Mouse (Mus musculus) CH12.LX (cell line): ENCODE data around the gene Kdelr2. TPM values are rescaled to one million over a fixed set of nuclear protein-coding genes. Genes with fewer than 3 reads are reported as not detected.

Source experiments
- DNase-seq: peaks from one replicate; pipeline ENCODE4 v3.0.0-alpha.2; 2013; ENCODE audit errors: extremely low read depth
- H3K27ac ChIP-seq: 2 replicates; pipeline ENCODE4 v1.5.1; 2012; ENCODE audit warnings: low read depth, mild to moderate bottlenecking, control low read depth, moderate library complexity; ENCODE audit not compliant: insufficient read depth
- H3K27me3 ChIP-seq: replicated peaks from 2 replicates; pipeline ENCODE3; 2012; ENCODE audit warnings: inconsistent platforms
- H3K36me3 ChIP-seq, 2 experiments: replicated peaks in 1 of 2; 2 replicates each; pipeline versions ENCODE3 to v1.6.1; 2012; ENCODE audit warnings: inconsistent platforms in 1 of 2, low read length in 1 of 2, mild to moderate bottlenecking in 1 of 2, mixed read lengths in 1 of 2, moderate library complexity in 1 of 2; ENCODE audit not compliant: control insufficient read depth in 1 of 2, insufficient read depth in 1 of 2
- H3K4me1 ChIP-seq, 2 experiments: 2 replicates each; pipeline ENCODE4 v1.6.1; 2012; ENCODE audit warnings: inconsistent platforms in 1 of 2, moderate library complexity in 1 of 2; ENCODE audit not compliant: insufficient read depth in 2 of 2, control insufficient read depth in 1 of 2
- H3K4me2 ChIP-seq: 2 replicates; pipeline ENCODE4 v1.6.1; 2012; ENCODE audit warnings: low read depth, mild to moderate bottlenecking, control low read depth; ENCODE audit not compliant: poor library complexity, insufficient read depth, severe bottlenecking
- H3K4me3 ChIP-seq, 3 experiments: fragments of 150-350 bp in 1 of 3; sonication (generic) in 1 of 3; replicated peaks in 1 of 3; 2 replicates each; pipeline versions ENCODE3 to v1.5.1; 2011 to 2012; ENCODE audit warnings: low read depth in 2 of 3, low read length in 2 of 3, mild to moderate bottlenecking in 2 of 3, moderate library complexity in 2 of 3, control low read depth in 1 of 3, improper control_type of control experiment in 1 of 3, inconsistent platforms in 1 of 3, mixed read lengths in 1 of 3; ENCODE audit not compliant: poor library complexity in 1 of 3
- H3K79me2 ChIP-seq: replicated peaks from 2 replicates; pipeline ENCODE4 v1.6.1; 2012; ENCODE audit warnings: mild to moderate bottlenecking, moderate library complexity; ENCODE audit not compliant: control insufficient read depth, poor library complexity, insufficient read depth, severe bottlenecking; ENCODE audit errors: extremely low read depth
- H3K9ac ChIP-seq: 2 replicates; pipeline ENCODE4 v1.6.1; 2012; ENCODE audit warnings: low read depth, mild to moderate bottlenecking, control low read depth, moderate library complexity; ENCODE audit not compliant: insufficient read depth
- H3K9me3 ChIP-seq: replicated peaks from 2 replicates; pipeline ENCODE3; 2012; ENCODE audit warnings: low read length, inconsistent platforms, mixed read lengths
- BHLHE40 ChIP-seq: IDR thresholded peaks from 2 replicates; pipeline ENCODE4 v1.6.1; 2011; ENCODE audit warnings: mild to moderate bottlenecking, low read depth, low read length, improper control_type of control experiment
- CHD2 ChIP-seq: IDR thresholded peaks from 2 replicates; pipeline ENCODE4 v1.6.1; 2011; ENCODE audit warnings: low read length, improper control_type of control experiment
- CTCF ChIP-seq, 2 experiments: IDR thresholded peaks in 1 of 2; conservative IDR thresholded peaks in 1 of 2; 2 replicates each; pipeline ENCODE4 v1.5.1; 2011 to 2012; ENCODE audit warnings: low read depth in 2 of 2, low read length in 2 of 2, improper control_type of control experiment in 1 of 2, inconsistent platforms in 1 of 2, mild to moderate bottlenecking in 1 of 2, moderate library complexity in 1 of 2
- E2F4 ChIP-seq: IDR thresholded peaks from 2 replicates; pipeline ENCODE4 v1.6.1; 2011; ENCODE audit warnings: low read depth, low read length, improper control_type of control experiment; ENCODE audit not compliant: insufficient replicate concordance
- ELF1 ChIP-seq: IDR thresholded peaks from 2 replicates; pipeline ENCODE4 v1.6.1; 2014; ENCODE audit warnings: low read depth, mild to moderate bottlenecking, inconsistent platforms, low read length, improper control_type of control experiment
- ETS1 ChIP-seq: conservative IDR thresholded peaks from 2 replicates; pipeline ENCODE4 v1.6.1; 2012; ENCODE audit warnings: low read depth, mild to moderate bottlenecking, inconsistent platforms, low read length, improper control_type of control experiment, moderate library complexity
- GABPA ChIP-seq: IDR thresholded peaks from 2 replicates; pipeline ENCODE4 v1.6.1; 2012; ENCODE audit warnings: low read depth, low read length, improper control_type of control experiment, inconsistent platforms; ENCODE audit not compliant: insufficient replicate concordance
- HCFC1 ChIP-seq: IDR thresholded peaks from 2 replicates; pipeline ENCODE4 v1.6.1; 2012; ENCODE audit warnings: low read depth, mild to moderate bottlenecking, inconsistent platforms, low read length, improper control_type of control experiment
- IRF4 ChIP-seq: IDR thresholded peaks from 2 replicates; pipeline ENCODE4 v1.6.1; 2014; ENCODE audit warnings: low read depth, mild to moderate bottlenecking, inconsistent platforms, low read length, improper control_type of control experiment
- KAT2A ChIP-seq: IDR thresholded peaks from 2 replicates; pipeline ENCODE4 v1.6.1; 2012; ENCODE audit warnings: low read length, improper control_type of control experiment, inconsistent platforms; ENCODE audit not compliant: insufficient replicate concordance
- MAFK ChIP-seq: IDR thresholded peaks from 2 replicates; pipeline ENCODE4 v1.6.1; 2011; ENCODE audit warnings: low read length, improper control_type of control experiment; ENCODE audit not compliant: insufficient replicate concordance
- MAX ChIP-seq: IDR thresholded peaks from 2 replicates; pipeline ENCODE4 v1.6.1; 2011; ENCODE audit warnings: low read length, improper control_type of control experiment
- MAZ ChIP-seq: IDR thresholded peaks from 2 replicates; pipeline ENCODE4 v1.6.1; 2012; ENCODE audit warnings: low read depth, mild to moderate bottlenecking, inconsistent platforms, low read length, improper control_type of control experiment, moderate library complexity
- MXI1 ChIP-seq: IDR thresholded peaks from 2 replicates; pipeline ENCODE4 v1.6.1; 2011; ENCODE audit warnings: mild to moderate bottlenecking, low read depth, low read length, improper control_type of control experiment
- MYC ChIP-seq: IDR thresholded peaks from 2 replicates; pipeline ENCODE4 v1.6.1; 2011; ENCODE audit warnings: low read depth, mild to moderate bottlenecking, improper control_type of control experiment, low read length
- NELFE ChIP-seq: IDR thresholded peaks from 2 replicates; pipeline ENCODE4 v1.6.1; 2011; ENCODE audit warnings: low read depth, low read length, improper control_type of control experiment
- NRF1 ChIP-seq: IDR thresholded peaks from 2 replicates; pipeline ENCODE4 v1.6.1; 2014; ENCODE audit warnings: low read depth, mild to moderate bottlenecking, inconsistent platforms, low read length, improper control_type of control experiment, moderate library complexity
- POLR2A ChIP-seq: IDR thresholded peaks from 2 replicates; pipeline ENCODE4 v1.6.1; 2011; ENCODE audit warnings: low read depth, mild to moderate bottlenecking, improper control_type of control experiment, low read length
- POLR2AphosphoS2 ChIP-seq: IDR thresholded peaks from 2 replicates; pipeline ENCODE4 v1.6.1; 2011; ENCODE audit warnings: low read depth, low read length, improper control_type of control experiment
- RAD21 ChIP-seq: IDR thresholded peaks from 2 replicates; pipeline ENCODE4 v1.6.1; 2011; ENCODE audit warnings: low read depth, mild to moderate bottlenecking, low read length, improper control_type of control experiment, moderate library complexity
- RCOR1 ChIP-seq: conservative IDR thresholded peaks from 2 replicates; pipeline ENCODE4 v1.6.1; 2012; ENCODE audit warnings: low read depth, mild to moderate bottlenecking, inconsistent platforms, low read length, improper control_type of control experiment
- SIN3A ChIP-seq: IDR thresholded peaks from 2 replicates; pipeline ENCODE4 v1.6.1; 2012; ENCODE audit warnings: low read length, improper control_type of control experiment, inconsistent platforms
- SMC3 ChIP-seq: IDR thresholded peaks from 2 replicates; pipeline ENCODE4 v1.6.1; 2011; ENCODE audit warnings: low read depth, low read length, improper control_type of control experiment
- TBP ChIP-seq: conservative IDR thresholded peaks from 2 replicates; pipeline ENCODE4 v1.6.1; 2011; ENCODE audit warnings: low read depth, low read length, improper control_type of control experiment
- TCF12 ChIP-seq: IDR thresholded peaks from 2 replicates; pipeline ENCODE4 v1.6.1; 2014; ENCODE audit warnings: low read depth, mild to moderate bottlenecking, inconsistent platforms, low read length, improper control_type of control experiment
- UBTF ChIP-seq: IDR thresholded peaks from 2 replicates; pipeline ENCODE4 v1.6.1; 2012; ENCODE audit warnings: low read depth, mild to moderate bottlenecking, inconsistent platforms, low read length, improper control_type of control experiment, moderate library complexity
- USF1 ChIP-seq: IDR thresholded peaks from 2 replicates; pipeline ENCODE4 v1.6.1; 2014; ENCODE audit warnings: low read depth, mild to moderate bottlenecking, inconsistent platforms, low read length, improper control_type of control experiment
- ZC3H11A ChIP-seq: IDR thresholded peaks from 2 replicates; pipeline ENCODE4 v1.6.1; 2012; ENCODE audit warnings: low read depth, mild to moderate bottlenecking, inconsistent platforms, low read length, improper control_type of control experiment
- ZMIZ1 ChIP-seq: IDR thresholded peaks from 2 replicates; pipeline ENCODE4 v1.6.1; 2012; ENCODE audit warnings: low read depth, mild to moderate bottlenecking, inconsistent platforms, low read length, improper control_type of control experiment
- ZNF384 ChIP-seq: IDR thresholded peaks from 2 replicates; pipeline ENCODE4 v1.6.1; 2012; ENCODE audit warnings: low read depth, low read length, improper control_type of control experiment, inconsistent platforms
- dilution Hi-C: fragments of 300-500 bp; cut with MboI; formaldehyde crosslinking; loops from 2 replicates; pipeline ENCODE4 v1.14.3; 2020; ENCODE audit warnings: low sequenced_read_pairs; ENCODE audit not compliant: extremely low pct_unique_long_range_greater_than_20kb, extremely low pct_ligation_motif_present
- in situ Hi-C: fragments of 300-500 bp; cut with MboI; formaldehyde crosslinking; loops from 3 replicates; pipeline ENCODE4 v1.14.3; 2019; ENCODE audit warnings: low sequenced_read_pairs, low pct_ligation_motif_present, low pct_unique_long_range_greater_than_20kb, mixed read lengths
- polyA plus RNA-seq: library from polyadenylated mRNA; unstranded; fragments of >175 nt; gene quantifications from 2 replicates; pipeline ENCODE4 v1.2.1, GENCODE M21; 2012; ENCODE audit warnings: low read depth; ENCODE audit not compliant: insufficient read length
- total RNA-seq, 2 experiments: library from RNA; depleted of rRNA; stranded (reverse); fragments of 300-350 nt in 1 of 2; fragments of >200 nt in 1 of 2; gene quantifications; 2 replicates each; pipeline ENCODE4 v1.2.3; 2012 to 2014

The Kdelr2 gene
- total and polyA plus RNA-seq, 3 experiments, result 75.7 to 117 (median 77.7) TPM

- TF ChIP-seq POLR2A (peak; percentile 95), SMC3 (no peak), MAZ (0 out of 2 replicates have a peak, but pooled peaks have one; percentile 50), MXI1 (peak; percentile 72), RAD21 (no peak), SIN3A (peak; percentile 74; the same call in 1 of the 2 replicates), GABPA (no peak), RCOR1 (no peak), ZMIZ1 (peak; percentile 78; the same call in 1 of the 2 replicates), MYC (no peak; the same call in 1 of the 2 replicates), POLR2AphosphoS2 (peak; percentile 39; the same call in 1 of the 2 replicates), E2F4 (peak; percentile 78; the same call in 1 of the 2 replicates), MAX (peak; percentile 77), ZNF384 (no peak), CHD2 (no peak), KAT2A (peak; percentile 65; the same call in 1 of the 2 replicates), CTCF (conservative IDR thresholded peaks at IDR 0.05 in 1 of 2, IDR thresholded peaks at IDR 0.05 in 1 of 2; ENCODE audit: low read depth in 2 of 2, low read length in 2 of 2) (no peak), IRF4 (peak; percentile 61; the same call in 1 of the 2 replicates), MAFK (0 out of 2 replicates have a peak, but pooled peaks have one; percentile 24), USF1 (peak; percentile 24), TCF12 (peak; percentile 79), NELFE (peak; percentile 85), NRF1 (peak; percentile 98), ETS1 (peak; percentile 41), ELF1 (peak; percentile 99), BHLHE40 (peak; percentile 61; the same call in 1 of the 2 replicates), HCFC1 (peak; percentile 70), UBTF (no peak), TBP (0 out of 2 replicates have a peak, but pooled peaks have one; percentile 63), ZC3H11A (no peak)
- TF ChIP-seq, all 38 proteins: peak for 20
- in situ Hi-C loops (no loop called here), dilution Hi-C loops (no loop called here)
- H3K27me3 ChIP-seq, result peaks cover 8% of the 10 kb centered on the region
- peaks cover 0 to 25% of the 10 kb centered on the region in 2 experiments; a peak in 2 of 4 replicates for H3K4me1 ChIP-seq
- H3K36me3 ChIP-seq, result peaks cover 10 to 30% of the 10 kb centered on the region in 2 experiments
- H3K4me3 ChIP-seq, result peak within 1 kb of the TSS; percentile 74 to 95 (median 84)
- H3K27ac ChIP-seq, result no peak within 1 kb of the TSS
- H3K9ac ChIP-seq, result peak within 1 kb of the TSS; percentile 77
- H3K4me2 ChIP-seq, result peak within 1 kb of the TSS; percentile 94
- peaks cover 16% of the 10 kb centered on the region for H3K79me2 ChIP-seq
- H3K9me3 ChIP-seq, result no peaks in the 10 kb centered on the region
- peak; percentile 93 for DNase-seq
Measured at GRCm38 (mm10) chr5:143464100-143464756, 60.6 kb downstream of the Kdelr2 start, which contains the start of gene Daglb. Gene Daglb, plus strand, starts transcription at chr5:143464584.
